Mouse (Mus musculus) lung, postnatal 0 days (tissue): ENCODE results near the gene Atp13a2.

Source experiments
- CTCF ChIP-seq: IDR thresholded peaks from 2 replicates; pipeline ENCODE4 v1.5.1; 2016; ENCODE audit warnings: antibody characterized with exemption, mild to moderate bottlenecking
- EP300 ChIP-seq: IDR thresholded peaks from 2 replicates; pipeline ENCODE4 v1.6.1; 2016; ENCODE audit warnings: antibody characterized with exemption, mild to moderate bottlenecking, control low read depth

GRCm38 (mm10) chr4:141024052-141024451 lies 37.4 kb downstream of the Atp13a2 start:
- TF ChIP-seq EP300 (peak; percentile 65; the same call in 1 of the 2 replicates), CTCF (no peak)
